Mouse (Mus musculus) kidney, postnatal 0 days (tissue): ENCODE measurements around the gene Slc20a1. TPM values are rescaled to one million over a fixed set of nuclear protein-coding genes. Genes with fewer than 3 reads are reported as not detected.
A peak's percentile ranks its signal among the peaks of the same experiment; 100 is the strongest.

ENCODE experiments used
- ATAC-seq: fragments of 200-750 bp; cut with Nextera tagmentation; replicated peaks from 2 replicates; pipeline ENCODE4 v1.8.0; 2017; ENCODE audit warnings: low read depth, moderate number of reproducible peaks, moderate TSS enrichment, moderate library complexity; ENCODE audit not compliant: low FRiP score
- DNase-seq: peaks from one replicate; pipeline ENCODE4 v3.0.0-alpha.2; 2016; ENCODE audit warnings: low spot score
- H3K27ac ChIP-seq: fragments of 300-500 bp; sonication (generic); 2 replicates; pipeline ENCODE4 v1.5.1; 2014; ENCODE audit warnings: mild to moderate bottlenecking
- H3K27me3 ChIP-seq: fragments of 300-500 bp; sonication (generic); 2 replicates; pipeline ENCODE4 v1.6.1; 2014; ENCODE audit warnings: low read length, mixed read lengths; ENCODE audit not compliant: insufficient read depth
- H3K36me3 ChIP-seq: fragments of 300-500 bp; sonication (generic); 2 replicates; pipeline ENCODE4 v1.6.1; 2014; ENCODE audit warnings: low read length, mixed read lengths; ENCODE audit not compliant: insufficient read depth
- H3K4me1 ChIP-seq: fragments of 300-500 bp; sonication (generic); replicated peaks from 2 replicates; pipeline ENCODE4 v1.6.1; 2014; ENCODE audit warnings: antibody characterized with exemption, low read length, mixed read lengths; ENCODE audit not compliant: insufficient read depth
- H3K4me2 ChIP-seq: fragments of 300-500 bp; sonication (generic); 2 replicates; pipeline ENCODE4 v1.6.1; 2014; ENCODE audit warnings: mild to moderate bottlenecking, low read length, moderate library complexity, mixed read lengths
- H3K4me3 ChIP-seq: fragments of 300-500 bp; sonication (generic); replicated peaks from 2 replicates; pipeline ENCODE4 v1.5.1; 2014; ENCODE audit warnings: low read depth, low read length
- H3K9ac ChIP-seq: fragments of 300-500 bp; sonication (generic); 2 replicates; pipeline ENCODE4 v1.6.1; 2014; ENCODE audit warnings: low read depth, low read length
- H3K9me3 ChIP-seq: fragments of 300-500 bp; sonication (generic); replicated peaks from 2 replicates; pipeline ENCODE4 v1.6.1; 2016; ENCODE audit warnings: low read length, inconsistent platforms, mixed read lengths
- CTCF ChIP-seq: IDR thresholded peaks from 2 replicates; pipeline ENCODE4 v1.5.1; 2016; ENCODE audit warnings: antibody characterized with exemption, low read depth, mild to moderate bottlenecking, moderate library complexity
- WGBS: fragments of 180-500 bp; shearing (Covaris S2); extraction: QIAGEN DNeasy Blood & Tissue Kit; methylation state at CpG from one replicate; pipeline ENCODE4 v1.1.7; 2014; 5-methylcytosine and 5-hydroxymethylcytosine counted together
- polyA plus RNA-seq: library from polyadenylated mRNA; unstranded; fragments of >200 nt; fragmentation: Nextera tagmentation; extraction: Ambion mirVana; gene quantifications from 2 replicates; pipeline ENCODE4 v1.2.1, GENCODE M21; 2015

Gene Slc20a1
- polyA plus RNA-seq, 1 experiment from 2014 or later = 12.4 TPM

DNA sequence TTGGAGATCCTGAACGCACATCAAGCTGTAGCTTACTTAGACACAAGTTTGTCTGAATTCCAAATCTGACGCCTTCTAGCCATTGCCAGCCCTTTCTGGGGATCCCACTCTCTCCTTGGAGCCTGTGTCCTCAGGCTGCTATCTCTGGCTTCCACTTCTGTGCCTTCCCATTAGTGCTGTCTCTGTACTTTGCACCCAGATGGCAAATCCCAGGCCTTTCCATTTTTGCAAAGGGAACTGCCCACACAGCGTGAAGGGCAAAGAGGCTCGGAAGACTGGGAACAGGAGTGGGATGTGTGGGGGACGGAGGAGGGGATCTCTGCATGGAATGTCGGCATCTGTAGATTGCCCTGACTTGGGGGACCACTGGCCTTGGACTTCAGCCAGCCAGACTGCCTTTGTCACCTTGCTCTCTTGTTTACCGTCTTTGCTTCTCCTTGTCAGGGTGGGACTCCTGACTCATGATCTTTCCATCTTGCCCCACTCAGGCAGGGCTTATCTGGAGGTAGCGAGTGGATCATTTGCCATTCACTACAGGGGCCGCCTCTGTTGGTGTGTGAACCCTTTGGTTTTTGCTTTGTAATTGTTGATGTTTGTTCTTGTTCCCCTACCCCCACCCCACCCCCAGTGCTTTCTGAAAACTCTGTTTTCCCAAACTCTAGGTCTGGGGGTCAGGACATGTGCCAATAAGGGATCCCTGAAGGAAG is 42.3 kb downstream of the Slc20a1 start:
- 57% methylated on average over 9 of the region's 9 CpGs for WGBS
- Histone ChIP-seq H3K9ac (no peak overlapping the region), H3K27ac (no peak overlapping the region), H3K4me1 (no peaks in the 10 kb centered on the region), H3K4me2 (no peak overlapping the region), H3K9me3 (no peaks in the 10 kb centered on the region), H3K4me3 (no peak overlapping the region), H3K36me3 (no peaks in the 10 kb centered on the region), H3K27me3 (no peaks in the 10 kb centered on the region)
- ATAC-seq (no peak), DNase-seq (no peak)
- no peak for TF ChIP-seq CTCF

DNA sequence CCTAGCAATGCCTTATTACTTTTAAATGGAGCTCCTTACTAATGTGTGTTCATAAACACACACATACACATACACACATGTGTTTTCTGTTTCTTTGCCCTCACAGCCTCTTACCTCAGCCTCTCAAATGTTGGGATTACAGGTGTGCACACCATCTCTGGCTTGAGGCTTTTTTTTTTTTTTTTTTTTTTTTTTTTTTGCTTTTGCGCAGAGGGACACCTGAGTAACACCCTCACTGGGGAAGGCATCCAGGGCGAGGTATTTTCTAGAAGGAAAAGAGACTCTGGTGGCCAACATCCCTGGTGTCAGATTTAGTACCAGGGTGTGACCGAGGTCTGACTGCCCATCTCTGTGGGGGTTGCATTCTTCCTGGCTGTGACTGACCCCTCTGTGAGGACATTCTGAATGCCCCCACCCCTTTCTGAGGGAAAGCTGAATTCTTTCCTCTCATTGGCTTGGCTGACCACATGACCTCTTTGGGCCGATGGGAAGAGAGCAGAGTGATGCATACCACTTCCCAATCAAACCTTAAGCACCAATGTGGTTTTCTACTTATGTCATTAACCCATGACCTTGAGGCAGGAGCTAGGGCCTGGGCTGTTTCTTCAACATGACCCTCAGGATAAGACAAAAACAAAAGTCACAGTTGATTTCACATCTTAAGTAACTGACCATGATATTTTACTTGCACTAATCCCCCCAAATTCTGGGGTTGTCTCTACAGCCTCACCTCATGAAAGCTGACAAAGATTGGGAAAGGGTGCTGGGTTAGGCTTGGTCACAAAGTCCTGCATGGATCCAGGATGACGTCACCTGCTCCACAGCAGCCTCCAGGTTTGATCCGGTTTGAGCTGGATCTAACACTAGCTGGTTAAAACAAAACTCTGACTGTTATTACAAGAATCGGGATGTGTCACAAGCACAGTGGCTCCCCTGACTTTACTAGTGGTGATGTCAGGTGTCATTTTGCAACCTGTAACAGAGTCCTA is 43.6 kb downstream of the Slc20a1 start:
- ATAC-seq (peak; percentile 65; the same call in 1 of the 2 replicates), DNase-seq (peak; percentile 12)
- H3K27ac ChIP-seq = no peak overlapping the region
- no peaks in the 10 kb centered on the region for H3K4me1 ChIP-seq
- no peaks in the 10 kb centered on the region for H3K9me3 ChIP-seq
- 32% methylated on average over 7 of the region's 7 CpGs for WGBS
- no peak overlapping the region for H3K4me2 ChIP-seq
- H3K27me3 ChIP-seq = no peaks in the 10 kb centered on the region
- no peak overlapping the region for H3K4me3 ChIP-seq
- TF ChIP-seq CTCF = no peak
- no peak overlapping the region for H3K9ac ChIP-seq
- H3K36me3 ChIP-seq = no peaks in the 10 kb centered on the region

DNA sequence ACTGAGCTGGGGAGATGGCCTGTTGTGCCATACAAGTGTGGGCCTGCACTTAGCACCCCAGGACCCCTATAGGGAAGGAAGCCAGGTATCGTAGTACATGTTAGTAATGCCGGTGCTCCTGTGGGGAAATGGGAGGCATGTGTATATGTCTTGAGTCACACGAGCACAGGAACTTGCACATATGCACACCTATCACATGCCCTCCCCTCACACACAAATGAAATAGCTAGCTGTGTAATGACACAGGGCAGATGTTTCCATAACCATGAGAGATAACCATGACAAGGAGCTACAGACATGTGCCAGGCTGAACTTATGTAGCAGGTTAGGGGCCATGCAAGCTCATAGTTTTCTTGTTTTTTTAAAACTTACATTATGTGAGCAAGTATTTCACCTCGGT is 44.4 kb downstream of the Slc20a1 start:
- H3K4me2 ChIP-seq = no peak overlapping the region
- H3K27ac ChIP-seq = no peak overlapping the region
- H3K4me1 ChIP-seq = no peaks in the 10 kb centered on the region
- ATAC-seq (no peak), DNase-seq (no peak)
- H3K9me3 ChIP-seq = no peaks in the 10 kb centered on the region
- no peaks in the 10 kb centered on the region for H3K27me3 ChIP-seq
- no peak overlapping the region for H3K9ac ChIP-seq
- H3K36me3 ChIP-seq = no peaks in the 10 kb centered on the region
- WGBS = 88% methylated on average over 4 of the region's 4 CpGs
- no peak overlapping the region for H3K4me3 ChIP-seq
- TF ChIP-seq CTCF = no peak

DNA sequence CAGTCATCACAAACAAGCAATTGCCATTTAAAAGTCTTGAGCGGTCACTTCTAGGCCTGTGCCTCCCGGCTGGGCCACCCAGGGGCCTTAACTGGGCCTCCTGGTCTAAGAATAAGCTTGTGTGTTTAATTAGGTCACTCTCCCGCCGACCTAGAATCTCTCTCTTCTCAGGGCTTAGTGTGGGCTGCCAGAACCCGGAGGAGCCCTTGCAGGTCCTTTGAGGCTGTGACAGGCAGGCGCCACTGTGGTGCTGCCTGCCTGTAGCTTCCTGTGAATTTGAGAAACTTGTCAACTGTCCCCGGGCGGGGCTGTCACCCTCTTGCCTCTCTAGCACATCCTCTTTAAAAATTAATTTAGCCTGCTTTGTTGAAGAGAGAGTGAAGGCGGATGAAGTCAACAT is 45.2 kb downstream of the Slc20a1 start:
- no peak overlapping the region for H3K4me3 ChIP-seq
- DNase-seq (peak; percentile 8), ATAC-seq (no peak)
- TF ChIP-seq CTCF = no peak
- H3K9me3 ChIP-seq = no peaks in the 10 kb centered on the region
- no peak overlapping the region for H3K9ac ChIP-seq
- H3K4me1 ChIP-seq = no peaks in the 10 kb centered on the region
- H3K27ac ChIP-seq = no peak overlapping the region
- H3K27me3 ChIP-seq = no peaks in the 10 kb centered on the region
- no peaks in the 10 kb centered on the region for H3K36me3 ChIP-seq
- WGBS = 54% methylated on average over 9 of the region's 9 CpGs
- H3K4me2 ChIP-seq = no peak overlapping the region

DNA sequence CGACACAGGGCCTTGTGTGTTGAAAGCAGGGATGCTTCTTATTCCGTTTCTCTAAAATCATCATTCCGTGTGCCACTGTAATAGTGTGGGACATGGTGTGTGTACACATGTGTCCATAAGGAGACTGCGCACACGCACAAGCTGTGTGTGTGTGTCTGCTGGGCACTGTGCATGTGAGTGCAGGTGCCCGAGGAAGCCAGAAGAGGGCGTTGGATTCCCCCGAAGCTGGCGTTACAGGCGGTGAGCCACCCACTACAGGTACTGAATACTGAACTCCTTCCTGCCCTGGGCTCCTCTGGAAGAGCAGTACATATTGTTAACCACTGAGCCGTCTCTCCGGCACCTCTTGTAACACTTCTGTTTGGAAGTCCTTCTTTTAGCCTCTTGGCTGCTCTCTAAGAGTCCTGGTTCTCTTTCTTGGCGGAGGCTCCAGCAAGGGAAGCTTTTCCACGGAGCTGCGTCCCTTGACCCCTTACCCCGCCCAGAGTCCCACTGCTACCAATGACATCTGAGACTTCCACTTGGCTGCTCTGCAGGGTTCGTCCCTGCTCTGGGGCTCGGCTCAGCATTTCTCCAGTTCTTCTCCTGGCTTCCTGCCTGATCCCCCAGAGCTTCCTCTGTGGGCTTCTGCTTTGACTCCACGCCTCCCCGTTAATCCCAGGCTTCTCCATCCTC is 46.0 kb downstream of the Slc20a1 start:
- peak; percentile 22 for DNase-seq
- 0 out of 2 replicates have a peak overlapping the region, but pooled peaks have one; percentile 6 for H3K27ac ChIP-seq
- no peak overlapping the region for H3K4me3 ChIP-seq
- H3K9ac ChIP-seq = no peak overlapping the region
- WGBS = 66% methylated on average over 20 of the region's 20 CpGs
- H3K4me2 ChIP-seq = no peak overlapping the region
- H3K27me3 ChIP-seq = no peaks in the 10 kb centered on the region
- no peaks in the 10 kb centered on the region for H3K9me3 ChIP-seq
- H3K4me1 ChIP-seq = no peaks in the 10 kb centered on the region
- no peak for TF ChIP-seq CTCF
- no peak for ATAC-seq
- no peaks in the 10 kb centered on the region for H3K36me3 ChIP-seq

DNA sequence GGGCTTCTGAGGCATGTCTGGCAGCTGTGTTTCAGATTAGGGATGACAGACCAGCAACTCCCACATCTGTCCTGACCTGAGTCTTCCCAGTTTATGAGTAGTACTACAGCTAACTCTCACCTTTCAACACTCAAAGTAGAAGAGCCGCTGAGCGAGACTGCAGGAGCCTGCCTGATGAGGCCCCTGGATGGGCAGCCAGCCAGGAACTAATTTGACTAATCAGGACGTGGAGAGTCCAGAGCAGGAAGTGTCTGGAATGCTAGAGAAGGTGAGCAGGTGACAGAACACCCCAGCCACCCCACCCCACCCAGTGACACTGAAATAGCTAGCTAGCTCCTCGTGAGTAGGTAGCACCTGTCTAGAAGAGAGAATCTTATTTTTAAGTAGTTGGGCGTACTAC is 47.1 kb downstream of the Slc20a1 start:
- no peaks in the 10 kb centered on the region for H3K4me1 ChIP-seq
- no peak overlapping the region for H3K4me3 ChIP-seq
- H3K4me2 ChIP-seq = no peak overlapping the region
- H3K27ac ChIP-seq = no peak overlapping the region
- WGBS = 34% methylated on average over 5 of the region's 5 CpGs
- no peaks in the 10 kb centered on the region for H3K27me3 ChIP-seq
- peak; percentile 12 for DNase-seq
- no peaks in the 10 kb centered on the region for H3K36me3 ChIP-seq
- no peaks in the 10 kb centered on the region for H3K9me3 ChIP-seq
- no peak for TF ChIP-seq CTCF
- ATAC-seq = peak; percentile 25; the same call in 1 of the 2 replicates
- no peak overlapping the region for H3K9ac ChIP-seq
